Mouse (Mus musculus) heart, adult 9 months (tissue): ENCODE data around the gene Chrnb4.

Experiments used
- DNase-seq, 2 experiments: peaks; one replicate each; pipeline ENCODE4 v3.0.0; 2022; ENCODE audit warnings: low spot score in 2 of 2

Chrnb4 gene

GRCm38 (mm10) chr9:55048211-55048880 is at the start of gene Chrnb4:
Gene Chrnb4, minus strand, starts transcription at chr9:55048779.
- no peak for DNase-seq

- DNase-seq = no peak
These were observed 48.3 kb upstream of the Chrnb4 start for GRCm38 (mm10) chr9:55096870-55097269.

- DNase-seq = no peak
These were observed 47.5 kb upstream of the Chrnb4 start for GRCm38 (mm10) chr9:55096033-55096432.

GRCm38 (mm10) chr9:55090141-55090540 is 41.6 kb upstream of the Chrnb4 start:
- DNase-seq = no peak

- no peak for DNase-seq
These were observed 40.6 kb upstream of the Chrnb4 start for GRCm38 (mm10) chr9:55089226-55089625.

GRCm38 (mm10) chr9:55083154-55083913 is 34.8 kb upstream of the Chrnb4 start:
- DNase-seq = no peak

- no peak for DNase-seq
These were observed 19.3 kb upstream of the Chrnb4 start for GRCm38 (mm10) chr9:55067965-55068265.

- no peak for DNase-seq
These were observed 18.8 kb upstream of the Chrnb4 start for GRCm38 (mm10) chr9:55067260-55067964.

GRCm38 (mm10) chr9:55065241-55065640 is 16.7 kb upstream of the Chrnb4 start:
- DNase-seq = no peak

- no peak for DNase-seq
These were observed 9.5 kb upstream of the Chrnb4 start for GRCm38 (mm10) chr9:55058067-55058466.

- no peak for DNase-seq
These were observed 6.9 kb upstream of the Chrnb4 start for GRCm38 (mm10) chr9:55055386-55055930.

- no peak for DNase-seq
These were observed 1.8 kb downstream of the Chrnb4 start for GRCm38 (mm10) chr9:55046764-55047163.

GRCm38 (mm10) chr9:55045001-55045400 is 3.6 kb downstream of the Chrnb4 start:
- no peak for DNase-seq

GRCm38 (mm10) chr9:55043688-55044087 is 4.9 kb downstream of the Chrnb4 start:
- DNase-seq = no peak

- DNase-seq = no peak
These were observed 7.2 kb downstream of the Chrnb4 start for GRCm38 (mm10) chr9:55041389-55041788.

- no peak for DNase-seq
These were observed 8.6 kb downstream of the Chrnb4 start for GRCm38 (mm10) chr9:55039983-55040382.

GRCm38 (mm10) chr9:55038948-55039347 is 9.6 kb downstream of the Chrnb4 start:
- no peak for DNase-seq

- DNase-seq = no peak
These were observed 17.0 kb downstream of the Chrnb4 start for GRCm38 (mm10) chr9:55031435-55032167.

- no peak for DNase-seq
These were observed 22.3 kb downstream of the Chrnb4 start, which contains the start of gene Chrna3 for GRCm38 (mm10) chr9:55026275-55026663. Gene Chrna3, minus strand, starts transcription at chr9:55026562.

GRCm38 (mm10) chr9:55025534-55026274 is 22.9 kb downstream of the Chrnb4 start:
- no peak for DNase-seq
